Mouse (Mus musculus) gastrocnemius, adult 8-10 months (tissue): ENCODE data around the gene Nacc1. TPM values are rescaled to one million over a fixed set of nuclear protein-coding genes. Genes with fewer than 3 reads are reported as not detected.

ENCODE experiments used
- total RNA-seq, 4 experiments: library from RNA; stranded (reverse); gene quantifications; 2 replicates each; pipeline ENCODE4 v1.2.4; 2022

Nacc1 gene
- total RNA-seq, 4 experiments from 2014 or later, result 17.6 to 26.4 (median 20.7) TPM

Other genes with a start within 250 kb of the Nacc1 start
- gene Ier2, start 25.0 kb downstream of the Nacc1 start, total RNA-seq, result 1 to 10 TPM; 4.3 to 5.1 (median 4.5) TPM
- 10 to 100 TPM; 44.9 to 73.7 (median 53.5) TPM for gene Trmt1, start 1.6 kb downstream of the Nacc1 start, total RNA-seq
- 1 to 10 TPM in 1 of 4 experiments, under 1 TPM in 3; 0.51 to 1.8 (median 0.57) TPM for gene Lyl1, start 13.6 kb upstream of the Nacc1 start, total RNA-seq
- gene G430095P16Rik, start 35.1 kb upstream of the Nacc1 start, total RNA-seq, result under 1 TPM in 3 of 4 experiments, not detected in 1; 0.43 to 0.56 (median 0.48) TPM
- gene Nfix, start 112.5 kb upstream of the Nacc1 start, total RNA-seq, result 100 to 1,000 TPM; 507 to 604 (median 532) TPM
- 10 to 100 TPM in 3 of 4 experiments, 1 to 10 TPM in 1; 7.8 to 12.9 (median 12.2) TPM for gene Dand5, start 135.0 kb upstream of the Nacc1 start, total RNA-seq
- gene Gadd45gip1, start 143.7 kb upstream of the Nacc1 start, total RNA-seq, result 10 to 100 TPM; 18.6 to 23.2 (median 20.8) TPM
- 100 to 1,000 TPM; 168 to 185 (median 180) TPM for gene Rad23a, start 152.8 kb upstream of the Nacc1 start, total RNA-seq
- 100 to 1,000 TPM; 148 to 197 (median 154) TPM for gene Calr, start 159.1 kb upstream of the Nacc1 start, total RNA-seq
- gene Farsa, start 169.1 kb upstream of the Nacc1 start, total RNA-seq, result 10 to 100 TPM; 19.2 to 28.8 (median 24.5) TPM
- gene Syce2, start 184.2 kb upstream of the Nacc1 start, total RNA-seq, result 1 to 10 TPM in 2 of 4 experiments, under 1 TPM in 2; 0.82 to 2.5 (median 1.5) TPM
- gene Gcdh, start 206.1 kb upstream of the Nacc1 start, total RNA-seq, result 10 to 100 TPM; 29.4 to 43.6 (median 36.2) TPM
- not detected for gene Klf1, start 214.1 kb upstream of the Nacc1 start, total RNA-seq
- gene Dnase2a, start 220.7 kb upstream of the Nacc1 start, total RNA-seq, result 1 to 10 TPM; 3.7 to 8.0 (median 6.1) TPM
- gene Mast1, start 249.5 kb upstream of the Nacc1 start, total RNA-seq, result under 1 TPM in 1 of 4 experiments, not detected in 3; 0.07 TPM